Mouse (Mus musculus) MEL (cell line): ENCODE results near the gene Lman1l.

Experiments
- BHLHE40 ChIP-seq: IDR thresholded peaks from 2 replicates; pipeline ENCODE4 v1.6.1; 2012; ENCODE audit warnings: low read depth, mild to moderate bottlenecking, inconsistent platforms, low read length, improper control_type of control experiment, borderline replicate concordance
- CTCF ChIP-seq, 3 experiments: IDR thresholded peaks in 2 of 3; conservative IDR thresholded peaks in 1 of 3; 2 replicates each; pipeline ENCODE4 v1.5.1; 2011 to 2012; ENCODE audit warnings: low read length in 3 of 3, low read depth in 2 of 3, mild to moderate bottlenecking in 2 of 3, improper control_type of control experiment in 1 of 3, inconsistent platforms in 1 of 3, mixed read lengths in 1 of 3, moderate library complexity in 1 of 3; ENCODE audit not compliant: control insufficient read depth in 1 of 3, insufficient read depth in 1 of 3, poor library complexity in 1 of 3, severe bottlenecking in 1 of 3
- EP300 ChIP-seq, 2 experiments: IDR thresholded peaks; 2 replicates each; pipeline ENCODE4 v1.6.1; 2011; ENCODE audit warnings: improper control_type of control experiment in 2 of 2, low read length in 2 of 2, low read depth in 1 of 2, mild to moderate bottlenecking in 1 of 2
- ETS1 ChIP-seq: IDR thresholded peaks from 2 replicates; pipeline ENCODE4 v1.6.1; 2012; ENCODE audit warnings: low read depth, mild to moderate bottlenecking, inconsistent platforms, low read length, improper control_type of control experiment, moderate library complexity
- MXI1 ChIP-seq: IDR thresholded peaks from 2 replicates; pipeline ENCODE4 v1.6.1; 2011; ENCODE audit warnings: mild to moderate bottlenecking, low read depth, low read length, improper control_type of control experiment
- POLR2A ChIP-seq, 2 experiments: IDR thresholded peaks; 2 replicates each; pipeline ENCODE4 v1.6.1; 2011 to 2012; ENCODE audit warnings: low read length in 2 of 2, mild to moderate bottlenecking in 2 of 2, control low read depth in 1 of 2, improper control_type of control experiment in 1 of 2, low read depth in 1 of 2, moderate library complexity in 1 of 2; ENCODE audit not compliant: control insufficient read depth in 1 of 2, insufficient read depth in 1 of 2, poor library complexity in 1 of 2
- SIN3A ChIP-seq: IDR thresholded peaks from 2 replicates; pipeline ENCODE4 v1.6.1; 2012; ENCODE audit warnings: low read length, improper control_type of control experiment, inconsistent platforms
- TAL1 ChIP-seq: IDR thresholded peaks from 2 replicates; pipeline ENCODE4 v1.6.1; 2012; ENCODE audit warnings: mild to moderate bottlenecking, inconsistent platforms, low read length, moderate library complexity, mixed read lengths
- USF1 ChIP-seq: IDR thresholded peaks from 2 replicates; pipeline ENCODE4 v1.6.1; 2014; ENCODE audit warnings: low read depth, mild to moderate bottlenecking, inconsistent platforms, low read length, improper control_type of control experiment, moderate library complexity

GRCm38 (mm10) chr9:57557215-57557614, 63.4 kb downstream of the Lman1l start:
- TF ChIP-seq CTCF (IDR thresholded peaks at IDR 0.05 in 2 of 3, conservative IDR thresholded peaks at IDR 0.05 in 1 of 3; ENCODE audit: control insufficient read depth in 1 of 3, insufficient read depth in 1 of 3, low read depth in 2 of 3, low read length in 3 of 3, poor library complexity in 1 of 3, severe bottlenecking in 1 of 3): no peak
- TF ChIP-seq TAL1: no peak
- TF ChIP-seq POLR2A (IDR thresholded peaks at IDR 0.05; ENCODE audit: control insufficient read depth in 1 of 2, insufficient read depth in 1 of 2, low read depth in 1 of 2, low read length in 2 of 2, poor library complexity in 1 of 2): no peak
- TF ChIP-seq ETS1: no peak
- no peak for TF ChIP-seq SIN3A
- TF ChIP-seq BHLHE40: no peak
- TF ChIP-seq EP300 (IDR thresholded peaks at IDR 0.05; ENCODE audit: low read depth in 1 of 2, low read length in 2 of 2): no peak
- no peak for TF ChIP-seq USF1
- no peak for TF ChIP-seq MXI1
